Mouse (Mus musculus) fibroblast of lung, adult 2 months (primary cell): ENCODE measurements at regions not wholly inside any gene's neighbourhood (a gene's known extent, or its start where the extent isn't known, plus 50 kb on each side); places are given as distances from the start of the nearest gene placed in this dataset.
"Not testable (repeated sequence)": the region's sequence is repeated elsewhere in the genome, so short reads cannot be mapped to it uniquely, and the experiment has no call there.

Source experiments
- DNase-seq: peaks from one replicate; pipeline ENCODE4 v3.0.0-alpha.2; 2011; ENCODE audit warnings: low read depth

DNA sequence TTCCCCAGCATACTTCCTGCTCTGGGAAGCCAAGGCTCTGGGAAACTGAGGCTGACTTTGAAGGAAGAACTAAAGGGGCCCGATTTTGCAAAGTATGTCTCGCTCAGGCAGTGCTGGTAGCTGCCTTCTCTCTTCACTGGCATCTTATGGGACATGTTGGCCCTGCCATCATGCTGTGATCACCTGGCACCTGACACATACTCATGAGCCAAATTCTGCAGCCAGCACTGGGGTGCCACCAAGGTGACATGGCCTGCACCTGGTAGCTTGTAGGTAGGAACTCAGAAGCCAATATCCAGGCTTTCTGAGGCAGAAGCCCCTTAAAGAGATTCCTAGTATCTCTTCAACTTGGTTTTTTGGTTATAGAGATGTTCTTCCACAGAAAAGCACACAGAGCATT is 195.2 kb upstream of the Hs6st1 start:
- DNase-seq = no peak

GRCm38 (mm10) chr1:35875210-35875811 is 192.9 kb upstream of the Hs6st1 start:
- peak; percentile 72 for DNase-seq

- DNase-seq = no peak
Measured at GRCm38 (mm10) chr1:35878426-35878825, 189.8 kb upstream of the Hs6st1 start.

DNA sequence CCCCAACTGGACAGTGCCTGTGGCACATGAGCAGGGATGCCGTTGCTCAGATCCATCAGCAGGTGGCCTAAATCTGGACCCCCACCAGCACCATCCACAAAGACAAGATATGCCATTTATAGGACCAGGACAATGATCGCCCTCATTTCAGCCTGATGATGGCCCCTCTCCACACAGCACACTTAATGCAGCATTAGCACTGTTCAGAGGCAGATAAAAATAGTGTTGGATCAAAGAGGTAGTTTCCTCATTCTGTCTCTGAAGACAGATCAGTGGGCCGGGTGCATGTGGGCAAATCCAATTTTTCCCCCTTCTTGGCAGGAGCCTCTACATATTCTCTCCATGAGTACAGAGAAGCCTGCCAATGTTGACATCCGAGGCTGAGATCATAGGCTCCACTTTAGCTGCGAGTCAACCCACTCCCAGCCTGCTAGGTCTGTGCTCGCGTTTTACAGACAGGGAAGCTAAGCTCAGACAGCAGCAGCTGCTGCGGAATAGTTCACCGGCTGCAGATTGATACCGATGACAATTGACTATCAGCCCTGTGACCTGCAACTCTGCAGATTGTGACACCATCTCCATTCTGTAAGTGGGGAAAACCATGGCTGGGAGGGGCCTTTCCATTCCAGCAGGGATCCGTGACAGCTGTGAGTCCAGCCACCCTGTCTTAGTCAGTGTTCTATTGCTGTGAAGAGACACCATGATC is 188.7 kb upstream of the Hs6st1 start:
- DNase-seq = peak; percentile 49

GRCm38 (mm10) chr1:35880562-35881265 is 187.5 kb upstream of the Hs6st1 start:
- DNase-seq = no peak

- DNase-seq = no peak
Measured at GRCm38 (mm10) chr1:35881521-35881920, 186.7 kb upstream of the Hs6st1 start.

GRCm38 (mm10) chr1:35882101-35882500 is 186.1 kb upstream of the Hs6st1 start:
- DNase-seq = no peak

GRCm38 (mm10) chr1:35889731-35890499 is 178.3 kb upstream of the Hs6st1 start:
- DNase-seq = no peak

GRCm38 (mm10) chr1:35890500-35890900 is 177.7 kb upstream of the Hs6st1 start:
- DNase-seq = no peak

DNA sequence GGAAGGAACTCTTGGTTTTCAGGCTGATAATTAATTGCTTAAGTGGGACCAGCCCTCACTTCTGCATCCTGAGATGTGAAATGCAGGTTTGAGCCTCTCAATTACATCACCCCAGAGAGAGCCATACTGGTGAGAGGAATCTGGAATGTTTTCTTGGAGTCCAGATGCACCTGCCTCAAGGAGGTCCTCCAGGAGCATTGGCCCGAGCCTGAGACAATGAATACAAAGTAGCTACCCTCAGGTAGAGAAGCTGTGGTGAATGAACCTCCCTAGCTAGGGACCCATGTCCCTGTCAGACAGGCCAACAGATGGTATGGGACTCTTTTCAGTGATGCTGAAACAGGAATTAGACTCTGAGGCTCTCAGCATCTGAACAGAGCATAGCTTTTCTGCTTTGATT is 168.7 kb upstream of the Hs6st1 start:
- DNase-seq = no peak

GRCm38 (mm10) chr1:35904001-35904547 is 164.1 kb upstream of the Hs6st1 start:
- DNase-seq = no peak

DNA sequence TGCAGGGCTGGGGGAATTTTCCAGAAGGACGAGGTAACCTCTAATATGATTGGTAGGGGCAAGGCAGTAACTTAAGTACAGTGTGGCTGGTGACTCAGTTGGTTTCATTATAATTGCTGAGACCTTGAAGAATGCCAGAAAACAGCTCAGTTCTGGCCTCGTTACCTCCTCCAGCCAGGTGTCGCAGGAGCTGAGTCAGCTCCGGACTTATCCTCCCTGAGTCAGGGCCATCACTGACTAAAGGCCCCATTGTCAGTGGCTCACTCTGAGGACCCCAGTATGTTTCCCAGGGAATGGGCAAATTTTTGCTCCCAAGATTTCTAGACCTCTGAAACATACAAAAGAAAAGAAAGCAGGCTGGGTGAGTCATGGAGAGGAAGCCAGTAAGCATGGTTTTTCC is 154.6 kb upstream of the Hs6st1 start:
- peak; percentile 57 for DNase-seq

DNA sequence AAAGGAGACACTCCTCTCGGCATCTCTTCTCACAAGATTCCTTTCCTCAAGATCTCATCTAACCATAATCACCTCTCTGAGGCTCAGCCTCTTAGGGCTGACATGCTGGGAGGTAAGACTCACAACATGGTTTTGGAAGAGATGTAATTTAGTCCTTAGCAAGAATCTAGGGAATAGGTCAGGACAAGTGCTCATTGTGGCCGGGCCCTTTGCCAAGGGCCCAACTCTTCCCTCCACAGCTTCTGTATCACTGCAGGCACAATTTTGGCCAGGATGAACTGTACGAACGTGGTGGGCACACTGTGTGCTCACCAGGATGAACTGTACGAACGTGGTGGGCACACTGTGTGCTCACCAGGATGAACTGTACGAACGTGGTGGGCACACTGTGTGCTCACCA is 154.0 kb upstream of the Hs6st1 start:
- not testable (repeated sequence) for DNase-seq

DNA sequence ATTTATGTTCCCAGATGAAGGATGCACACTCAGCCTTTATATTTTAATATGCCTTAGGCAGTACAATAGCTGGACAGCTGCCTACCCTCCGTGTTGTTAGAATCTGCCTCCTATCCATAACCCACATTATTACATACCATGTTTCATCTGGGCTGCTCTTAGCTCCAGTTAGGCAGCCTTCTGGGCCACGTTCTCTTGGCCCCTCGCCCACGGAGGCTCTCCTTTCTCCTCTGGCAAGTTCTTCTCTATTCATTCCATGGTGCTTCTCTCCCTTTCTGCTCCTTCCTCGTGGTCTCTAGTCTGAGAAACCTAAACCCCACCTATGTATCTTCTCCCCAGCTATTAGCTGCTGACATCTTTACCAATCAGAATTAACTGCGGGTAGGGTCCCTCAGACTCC is 152.7 kb upstream of the Hs6st1 start:
- no peak for DNase-seq

DNA sequence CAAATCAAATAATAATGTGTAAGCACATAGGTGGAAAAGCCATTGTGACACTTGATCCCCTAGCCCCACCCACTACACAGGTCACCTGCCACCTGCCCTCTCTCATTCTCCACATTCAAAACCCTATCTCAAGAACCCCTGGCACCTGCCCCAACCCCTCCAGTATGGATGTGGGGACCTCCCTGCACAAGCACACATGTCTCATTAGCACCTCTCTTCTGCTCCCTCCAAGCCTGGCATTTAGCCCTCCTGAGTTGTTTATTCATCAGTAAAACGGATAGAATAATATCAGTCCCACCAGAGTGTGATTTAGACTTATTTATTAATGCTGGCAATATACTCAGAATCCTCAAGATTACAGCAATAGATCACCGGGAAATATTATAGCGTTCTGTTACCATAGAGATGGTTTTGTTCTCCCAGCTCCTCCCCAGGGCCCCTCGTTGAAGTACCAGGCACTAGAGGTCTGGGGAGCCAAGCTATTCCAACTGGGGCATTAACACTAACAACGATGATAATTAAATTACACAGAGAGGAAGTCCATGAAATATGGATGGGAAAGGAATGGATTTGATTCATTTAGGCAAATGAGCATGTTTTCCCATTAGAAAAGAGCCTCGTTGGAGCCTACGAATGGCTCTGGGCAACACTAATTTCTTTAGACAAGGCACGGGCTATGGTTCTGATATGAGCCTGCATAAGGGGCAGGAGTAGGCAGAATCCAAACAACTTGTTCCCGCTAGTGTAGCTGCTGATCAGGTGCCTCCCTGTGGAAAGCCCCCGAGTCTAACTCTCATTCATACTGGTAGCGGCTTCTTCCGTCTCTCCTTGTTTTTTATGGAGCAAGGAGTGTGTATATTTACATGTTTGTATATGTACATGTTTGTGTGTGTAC is 148.1 kb upstream of the Hs6st1 start:
- DNase-seq = no peak

DNA sequence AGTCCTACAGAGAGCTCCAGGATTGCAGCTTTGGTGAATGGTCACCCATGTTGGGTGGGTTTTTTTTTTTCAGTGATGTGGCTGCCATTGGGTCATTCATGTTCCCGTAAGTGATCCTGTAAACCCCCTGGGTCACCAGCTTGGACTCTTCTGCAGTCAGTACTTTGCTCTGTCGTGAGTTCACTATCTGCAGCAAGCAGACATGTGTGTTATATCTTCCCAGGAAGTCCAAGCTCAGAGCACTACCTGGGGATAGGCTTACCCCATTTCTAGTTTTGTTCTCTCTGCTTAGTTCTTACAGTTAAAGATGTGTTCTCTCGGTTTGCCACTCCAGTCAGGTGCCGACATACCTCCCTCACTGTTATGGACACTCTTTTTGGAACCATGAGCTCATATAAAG is 143.4 kb upstream of the Hs6st1 start:
- DNase-seq = no peak

DNA sequence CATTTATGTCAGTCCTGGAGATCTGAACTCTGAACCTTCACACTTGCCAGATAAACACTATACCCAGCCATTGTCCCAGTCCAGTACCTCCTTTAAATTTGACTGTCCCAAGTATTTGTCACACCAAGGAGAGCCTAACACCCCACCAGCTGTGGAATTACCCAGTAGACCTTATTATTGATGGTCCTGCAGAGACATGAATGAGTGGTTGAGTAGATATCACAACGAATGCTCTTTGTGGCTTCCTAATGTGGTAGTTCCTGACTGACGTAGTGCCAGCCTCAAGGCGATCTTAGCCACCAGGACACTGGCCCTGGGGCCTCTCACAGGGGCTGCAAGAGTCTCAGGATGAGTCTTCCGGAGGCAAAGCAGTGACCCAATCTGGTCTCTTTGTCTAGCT is 142.9 kb upstream of the Hs6st1 start:
- DNase-seq = no peak

DNA sequence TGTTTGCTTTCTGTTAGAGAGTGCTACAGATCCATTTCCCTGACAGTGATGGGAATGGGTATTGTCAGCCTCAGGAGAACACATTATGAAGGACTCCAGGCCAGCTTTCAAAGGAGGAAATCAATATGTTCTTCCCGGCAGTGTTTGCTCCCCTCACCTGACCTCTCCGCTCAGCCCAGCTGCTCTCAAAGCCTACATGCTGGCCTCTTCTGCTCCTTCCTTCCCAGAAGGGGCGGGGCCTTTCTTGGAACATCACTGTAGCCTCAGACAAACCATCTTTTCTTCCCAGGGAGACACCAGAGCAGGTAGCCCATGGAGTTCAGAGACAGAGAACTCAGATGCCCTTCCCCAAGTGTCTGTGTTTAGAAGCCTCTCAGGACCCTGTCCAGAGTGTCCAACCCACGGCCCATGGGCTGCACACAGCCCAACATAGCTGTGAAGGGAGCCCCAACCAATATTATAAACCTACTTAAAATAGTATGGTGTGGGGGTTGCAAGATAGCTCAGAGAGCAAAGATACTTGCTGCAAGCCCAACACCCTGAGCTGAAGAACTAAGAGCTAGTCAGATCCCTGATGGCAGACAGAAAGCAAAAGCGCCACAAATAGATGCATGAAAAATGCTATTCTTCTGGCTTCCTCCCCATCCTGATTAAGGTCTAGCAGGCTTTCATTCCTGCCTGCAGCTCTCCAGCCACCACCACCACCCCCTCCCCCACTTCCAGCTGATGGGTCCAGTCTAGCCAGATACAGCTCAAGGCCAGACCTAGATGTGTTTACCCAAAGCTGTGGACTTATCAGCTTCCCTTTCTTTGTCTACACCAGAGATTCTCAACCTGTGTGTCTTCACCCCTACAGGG is 141.8 kb upstream of the Hs6st1 start:
- no peak for DNase-seq

DNA sequence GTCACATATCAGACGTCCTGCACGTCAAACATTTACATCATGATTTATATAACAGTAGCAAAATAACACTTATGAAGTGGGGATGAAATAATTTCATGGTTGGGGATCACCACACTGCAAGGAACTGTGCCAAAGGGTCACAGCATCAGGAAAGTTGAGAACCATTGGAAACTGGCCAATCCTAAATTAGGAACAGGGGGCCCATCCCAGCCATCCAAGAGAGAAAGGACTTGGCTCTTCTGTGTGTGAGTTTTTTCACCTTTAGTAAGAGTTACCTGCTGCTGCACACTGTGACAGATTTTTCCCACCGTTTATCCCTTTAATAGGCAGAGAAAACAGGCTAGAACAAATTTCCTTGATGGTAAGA is 141.2 kb upstream of the Hs6st1 start:
- no peak for DNase-seq

DNA sequence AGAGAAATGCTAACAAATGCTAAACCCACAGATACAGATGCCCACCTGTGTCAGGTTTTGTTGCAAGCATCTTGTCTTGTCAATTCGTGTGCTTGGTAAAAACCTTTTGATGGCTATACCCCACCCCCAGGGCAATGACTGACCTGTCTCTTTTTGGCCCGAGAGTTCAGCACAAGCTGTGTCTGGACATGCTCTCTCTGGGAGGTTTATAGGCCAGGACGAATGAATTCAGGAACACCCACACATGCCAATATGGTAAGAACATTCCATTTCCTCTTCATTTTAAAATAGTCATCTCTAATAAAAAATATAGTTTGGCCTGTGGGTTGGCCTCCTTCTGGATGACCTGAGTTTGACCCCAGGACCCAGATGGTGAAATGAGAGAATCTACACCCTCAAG is 137.8 kb upstream of the Hs6st1 start:
- no peak for DNase-seq
